Mouse (Mus musculus) adrenal gland, adult 8-10 months (tissue): ENCODE measurements around the gene Disc1. TPM values are rescaled to one million over a fixed set of nuclear protein-coding genes. Genes with fewer than 3 reads are reported as not detected.

Source experiments
- microRNA-seq, 2 experiments: library from miRNA; unstranded; fragments of <30 nt; microRNA quantifications; one replicate each; pipeline ENCODE4 v1.2.0; 2022
- total RNA-seq, 4 experiments: library from RNA; stranded (reverse); gene quantifications; 2 replicates each; pipeline ENCODE4 v1.2.4; 2022

The Disc1 gene
- total RNA-seq, 4 experiments from 2014 or later, result 1.2 to 4.2 (median 2.2) TPM

Small RNA genes lying within 50 kb of the gene (microRNA-seq; reads per million reads assigned to microRNA genes)
- 0 reads per million in 2 experiments for gene Gm22197

Other genes with a start within 250 kb of the Disc1 start
- gene Gnpat, start 191.2 kb upstream of the Disc1 start, total RNA-seq, result 100 to 1,000 TPM in 3 of 4 experiments, 10 to 100 TPM in 1; 93.8 to 131 (median 107) TPM
- 10 to 100 TPM; 27.5 to 31.3 (median 29.2) TPM for gene 2810004N23Rik, start 191.1 kb upstream of the Disc1 start, total RNA-seq
- 10 to 100 TPM; 22.1 to 28.1 (median 25.0) TPM for gene Exoc8, start 156.5 kb upstream of the Disc1 start, total RNA-seq
- 10 to 100 TPM; 19.4 to 23.6 (median 21.5) TPM for gene Sprtn, start 156.3 kb upstream of the Disc1 start, total RNA-seq
- 10 to 100 TPM; 48.2 to 56.7 (median 50.9) TPM for gene Egln1, start 104.9 kb upstream of the Disc1 start, total RNA-seq
- gene Tsnax, start 41.2 kb upstream of the Disc1 start, total RNA-seq, result 10 to 100 TPM; 87.8 to 97.5 (median 95.5) TPM